Mouse (Mus musculus) embryonic stem cell, embryonic (primary cell): ENCODE measurements around the gene Abcb1a.
"Not testable (repeated sequence)": the region's sequence is repeated elsewhere in the genome, so short reads cannot be mapped to it uniquely, and the experiment has no call there.

Source experiments
- CTCF ChIA-PET, 4 experiments: fragments of 300-600 bp in 2 of 4; fragments of 350-600 bp in 2 of 4; sonication (Branson Sonifier 250); formaldehyde crosslinking; loops; one replicate each; lab custom pipeline; 2022; ENCODE audit warnings: inconsistent platforms in 2 of 4; lab: Charles Lee
- POLR2A ChIA-PET, 4 experiments: fragments of 300-600 bp in 2 of 4; fragments of 350-600 bp in 2 of 4; sonication (Branson Sonifier 250); formaldehyde crosslinking; loops; one replicate each; lab custom pipeline; 2022; ENCODE audit warnings: antibody characterized with exemption in 4 of 4, inconsistent platforms in 1 of 4; lab: Charles Lee

The Abcb1a gene

DNA sequence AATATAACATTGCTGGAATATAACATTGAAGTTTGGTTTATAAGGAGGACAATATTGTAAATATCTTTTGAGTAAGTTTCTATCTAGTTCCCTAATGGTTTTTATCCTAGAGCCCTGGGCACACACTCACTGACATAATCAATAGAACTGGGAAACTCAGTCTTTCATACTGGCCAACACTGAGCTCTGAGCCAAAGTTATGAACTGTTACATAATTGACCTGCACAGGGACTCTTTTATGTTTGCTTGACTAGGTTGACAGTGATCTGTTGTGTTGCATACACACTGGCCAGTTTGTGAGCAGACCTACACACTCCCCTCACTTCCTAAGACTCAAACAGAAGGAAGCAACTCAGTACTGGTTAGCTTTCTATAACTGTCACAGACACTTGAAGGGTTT, 56.2 kb downstream of the Abcb1a start:
- ChIA-PET CTCF (no interaction called here), POLR2A (interaction anchor here in 3 of 4 experiments (0.5 to 5.6 kb wide), 5 partner anchors 12 to 85 kb away, joined by 3 to 35 read pairs (median 3); no protein-coding TSS in a partner anchor)

DNA sequence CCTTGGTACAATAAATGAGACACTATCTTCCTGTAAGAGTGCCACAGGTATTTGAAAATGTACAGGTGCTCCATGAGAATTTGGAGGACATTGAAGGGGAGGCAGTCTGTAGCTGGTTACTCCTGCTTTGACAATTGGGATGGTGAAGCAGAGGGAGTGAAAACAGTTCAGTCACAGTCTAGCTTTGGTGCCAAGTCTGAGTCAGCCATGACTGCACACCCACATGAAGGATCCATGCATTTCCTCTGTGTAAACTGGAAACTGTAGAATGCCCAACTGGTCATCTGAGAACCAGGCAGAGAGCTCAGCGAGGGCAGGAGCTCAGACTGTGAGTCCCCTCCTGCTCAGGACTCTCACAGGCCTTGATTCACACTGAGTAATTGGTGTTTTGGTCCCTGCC, 59.7 kb downstream of the Abcb1a start:
- POLR2A ChIA-PET = no interaction called here
- CTCF ChIA-PET = interaction anchor here in 1 of 4 experiments (0.5 kb wide), 1 partner anchor 272 kb away, joined by 6 read pairs; no protein-coding TSS in a partner anchor

DNA sequence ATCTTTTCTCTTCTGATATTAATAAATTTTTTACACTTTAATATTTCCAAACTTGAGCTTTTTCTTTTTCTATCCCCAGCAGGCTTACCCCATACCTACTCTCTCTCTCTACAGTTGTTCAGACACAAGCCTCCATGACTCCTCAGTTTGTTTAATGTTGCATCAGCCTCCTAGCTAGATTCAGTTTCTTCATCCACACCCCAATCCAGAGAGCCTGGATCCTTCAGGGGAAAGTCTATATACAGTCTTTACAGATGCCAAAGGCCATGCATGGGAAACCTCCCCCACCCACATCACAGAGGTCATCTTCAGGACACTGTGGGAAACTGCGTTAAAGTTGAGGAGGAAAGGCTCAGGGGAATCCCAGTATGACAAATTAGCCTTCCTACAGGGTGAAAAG, 62.3 kb downstream of the Abcb1a start:
- ChIA-PET POLR2A (interaction anchor here in 2 of 4 experiments (0.9 to 1.8 kb wide), 5 partner anchors 9 to 126 kb away, joined by 3 to 9 read pairs (median 4); no protein-coding TSS in a partner anchor), CTCF (no interaction called here)

DNA sequence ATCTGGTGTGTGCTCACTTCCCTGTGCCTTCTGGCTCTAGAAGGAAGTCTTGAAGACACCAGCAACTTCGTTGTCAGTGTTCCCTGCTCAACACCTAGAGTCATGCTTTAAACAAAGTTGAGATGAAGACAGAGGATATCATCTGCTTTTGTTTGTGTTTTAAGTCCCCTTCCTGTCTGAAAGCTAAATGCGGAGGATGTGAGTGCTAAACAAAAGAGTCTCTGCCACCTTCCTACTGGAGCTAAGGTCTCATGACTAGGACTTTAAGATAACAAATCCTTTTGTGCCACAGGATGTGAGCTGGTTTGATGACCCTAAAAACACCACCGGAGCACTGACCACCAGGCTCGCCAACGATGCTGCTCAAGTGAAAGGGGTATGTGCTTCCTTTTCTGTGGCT, 63.0 kb downstream of the Abcb1a start:
- ChIA-PET POLR2A (interaction anchor here in 1 of 4 experiments (0.7 to 1.8 kb wide), 4 partner anchors 10 to 125 kb away, joined by 3 to 9 read pairs (median 4); no protein-coding TSS in a partner anchor), CTCF (no interaction called here)

DNA sequence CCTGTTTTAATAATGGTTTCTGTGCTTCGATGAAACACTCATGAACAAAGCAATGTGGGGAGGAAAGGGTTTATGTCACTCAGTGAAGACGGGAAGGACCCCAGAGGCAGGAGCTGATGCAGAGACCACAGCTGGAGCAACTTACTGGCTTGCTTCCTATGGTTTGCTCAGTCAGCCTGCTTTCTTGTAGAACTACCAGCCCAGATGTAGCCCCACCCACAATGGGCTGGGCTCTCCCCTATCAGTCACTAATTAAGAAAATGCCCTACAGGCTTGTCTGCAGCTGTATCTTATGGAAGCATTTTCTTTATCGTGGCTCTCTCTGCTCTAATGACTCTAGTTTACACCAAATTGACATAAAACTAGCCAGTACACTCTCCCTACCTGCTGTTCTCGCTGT, 67.9 kb downstream of the Abcb1a start:
- ChIA-PET CTCF (no interaction called here), POLR2A (interaction anchor here (0.6 to 4.2 kb wide), 19 partner anchors 10 to 359 kb away, joined by 3 to 35 read pairs (median 3); partner anchors contain the start of genes Abcb1b (in 2 of the 4), Crot (in 1 of the 4), Dbf4 (in 1 of the 4) and Slc25a40 (in 1 of the 4))

DNA sequence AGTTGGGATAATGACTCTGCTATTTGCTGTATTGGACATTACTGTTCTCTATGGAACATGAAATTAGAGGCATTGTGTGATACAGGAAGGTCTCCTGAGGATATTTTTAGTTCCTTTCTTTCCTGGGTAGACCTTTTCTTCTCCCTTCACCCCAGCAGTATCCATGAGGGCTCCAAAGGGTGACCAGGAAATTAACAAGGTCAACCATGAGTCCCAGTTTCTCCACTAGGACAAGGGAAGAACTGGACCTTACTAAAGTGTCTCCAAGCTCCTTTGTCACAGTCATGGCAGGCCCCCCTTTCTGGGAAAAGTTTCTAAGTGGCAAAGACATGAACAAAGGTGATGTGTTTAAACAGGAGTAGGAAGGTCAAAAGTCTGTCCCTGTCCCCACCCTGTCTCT, 72.8 kb downstream of the Abcb1a start:
- POLR2A ChIA-PET = interaction anchor here in 2 of 4 experiments (0.8 to 1.4 kb wide), 5 partner anchors 16 to 308 kb away, joined by 3 to 4 read pairs (median 3); partner anchors contain the start of gene Abcb1b (in 1 of the 2)
- CTCF ChIA-PET = no interaction called here

- CTCF ChIA-PET = not testable (repeated sequence)
- POLR2A ChIA-PET = interaction anchor here in 2 of 4 experiments (0.9 to 1.2 kb wide), 3 partner anchors 104 to 309 kb away, joined by 3 read pairs; no protein-coding TSS in a partner anchor
These were observed 73.4 kb downstream of the Abcb1a start for GRCm38 (mm10) chr5:8733307-8733706.

GRCm38 (mm10) chr5:8736389-8736788, 76.5 kb downstream of the Abcb1a start:
- CTCF ChIA-PET = no interaction called here

DNA sequence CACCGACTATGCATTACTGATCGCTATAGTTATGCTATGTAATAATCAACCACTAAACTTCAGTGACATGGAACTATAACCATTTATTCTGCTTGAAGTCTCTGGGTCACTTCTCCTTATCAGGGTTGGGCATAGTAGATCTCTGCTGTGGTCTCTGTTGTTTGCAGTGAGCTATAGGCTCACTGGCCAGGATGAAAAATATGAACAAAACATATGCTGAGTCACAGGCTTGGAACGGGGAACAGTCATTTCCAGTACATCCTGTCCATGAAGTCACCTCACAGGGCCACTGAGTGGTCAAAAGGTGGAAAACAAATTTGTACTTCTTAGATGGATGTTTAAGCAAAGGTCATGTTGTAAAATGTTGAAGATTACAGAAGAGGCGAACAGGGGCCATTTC, 77.2 kb downstream of the Abcb1a start:
- CTCF ChIA-PET = no interaction called here
- POLR2A ChIA-PET = interaction anchor here in 3 of 4 experiments (0.8 to 2.1 kb wide), 7 partner anchors 8 to 319 kb away, joined by 3 to 8 read pairs (median 3); no protein-coding TSS in a partner anchor

More at GRCm38 (mm10) chr5:8736389-8736788, 76.5 kb downstream of the Abcb1a start:
- POLR2A ChIA-PET = interaction anchor here in 1 of 4 experiments (1.3 kb wide), 1 partner anchor 14 kb away, joined by 3 read pairs; no protein-coding TSS in a partner anchor

DNA sequence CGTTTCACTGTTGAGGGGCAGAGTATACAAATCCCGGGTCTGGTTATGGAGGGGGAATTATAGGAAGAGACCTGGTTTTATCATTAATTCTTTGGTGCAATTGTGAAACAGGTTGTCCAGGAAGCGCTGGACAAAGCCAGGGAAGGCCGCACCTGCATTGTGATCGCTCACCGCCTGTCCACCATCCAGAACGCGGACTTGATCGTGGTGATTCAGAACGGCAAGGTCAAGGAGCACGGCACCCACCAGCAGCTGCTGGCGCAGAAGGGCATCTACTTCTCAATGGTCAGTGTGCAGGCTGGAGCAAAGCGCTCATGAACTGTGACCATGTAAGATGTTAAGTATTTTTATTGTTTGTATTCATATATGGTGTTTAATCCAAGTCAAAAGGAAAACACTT, 87.4 kb downstream of the Abcb1a start:
- CTCF ChIA-PET, POLR2A ChIA-PET: not testable (repeated sequence)

GRCm38 (mm10) chr5:8772866-8773265, 113.0 kb downstream of the Abcb1a start:
- POLR2A ChIA-PET = interaction anchor here in 1 of 4 experiments (0.8 kb wide), 1 partner anchor 60 kb away, joined by 3 read pairs; no protein-coding TSS in a partner anchor

GRCm38 (mm10) chr5:8778311-8778710, 118.4 kb downstream of the Abcb1a start:
- POLR2A ChIA-PET = no interaction called here
- CTCF ChIA-PET = no interaction called here

More at GRCm38 (mm10) chr5:8772866-8773265, 113.0 kb downstream of the Abcb1a start:
- CTCF ChIA-PET = interaction anchor here in 1 of 4 experiments (0.7 kb wide), 1 partner anchor 87 kb away, joined by 3 read pairs; no protein-coding TSS in a partner anchor

GRCm38 (mm10) chr5:8778751-8779150, 118.9 kb downstream of the Abcb1a start:
- POLR2A ChIA-PET = no interaction called here

DNA sequence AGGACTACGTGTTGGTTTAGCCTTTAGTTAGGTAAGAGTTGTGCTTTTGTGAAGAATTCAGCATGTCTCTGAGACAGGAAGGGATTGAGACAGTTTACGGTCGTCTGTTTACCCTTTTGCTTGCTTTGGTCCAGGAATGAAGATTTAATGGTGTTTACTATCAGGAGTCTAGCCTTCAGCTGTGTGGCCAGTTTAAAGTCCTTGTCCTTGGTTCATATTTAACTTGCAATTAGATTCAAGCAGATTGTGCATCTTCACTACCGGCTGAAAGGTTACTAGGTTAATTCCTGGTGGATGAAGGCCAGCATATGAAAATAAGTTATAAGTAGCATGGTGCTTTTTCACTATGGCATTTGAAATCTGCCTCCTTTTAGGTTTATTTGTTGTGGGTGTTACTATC, 132.4 kb downstream of the Abcb1a start:
- CTCF ChIA-PET = no interaction called here
- POLR2A ChIA-PET = no interaction called here

More at GRCm38 (mm10) chr5:8778751-8779150, 118.9 kb downstream of the Abcb1a start:
- CTCF ChIA-PET = no interaction called here
